Mouse (Mus musculus): ENCODE results near the gene Trappc12. TPM values are rescaled to one million over a fixed set of nuclear protein-coding genes. Genes with fewer than 3 reads are reported as not detected.

Trappc12 gene
- polyA plus RNA-seq, 1 experiment, result 31.4 TPM

GRCm38 (mm10) chr12:28693738-28694137 is 56.5 kb downstream of the Trappc12 start:
- no peaks in the 10 kb centered on the region for H3K79me2 ChIP-seq (ENCODE audit: control insufficient read depth, insufficient read depth)
- H3K27me3 ChIP-seq (ENCODE audit: control insufficient read depth, insufficient read depth, insufficient read length), result no peaks in the 10 kb centered on the region
- H3K4me3 ChIP-seq, result no peak overlapping the region
- peaks cover 5% of the 10 kb centered on the region for H3K36me3 ChIP-seq (ENCODE audit: control insufficient read depth, insufficient read depth)
- no peak overlapping the region for H3K4me2 ChIP-seq (ENCODE audit: low read depth)
- TF ChIP-seq REST (IDR thresholded peaks at IDR 0.05; ENCODE audit: insufficient read depth, insufficient read length) (no peak), USF1 (IDR thresholded peaks at IDR 0.05; ENCODE audit: low read depth) (no peak), POLR2A (IDR thresholded peaks at IDR 0.05; ENCODE audit: insufficient read length, low read depth) (no peak), CEBPB (IDR thresholded peaks at IDR 0.05; ENCODE audit: insufficient read depth, poor library complexity, severe bottlenecking) (no peak)
- no peak overlapping the region for H3ac ChIP-seq (ENCODE audit: control insufficient read depth, insufficient read length)

GRCm38 (mm10) chr12:28690730-28691129 is 59.5 kb downstream of the Trappc12 start:
- no peaks in the 10 kb centered on the region for H3K27me3 ChIP-seq (ENCODE audit: control insufficient read depth, insufficient read depth, insufficient read length)
- peaks cover 5% of the 10 kb centered on the region for H3K36me3 ChIP-seq (ENCODE audit: control insufficient read depth, insufficient read depth)

GRCm38 (mm10) chr12:28688996-28689395 is 61.3 kb downstream of the Trappc12 start:
- H3K4me2 ChIP-seq (ENCODE audit: low read depth), result no peak overlapping the region
- TF ChIP-seq MYOD1 (IDR thresholded peaks at IDR 0.05; ENCODE audit: control insufficient read depth in 1 of 3, insufficient read length in 2 of 3, low read depth in 2 of 3), result no peak
- no peak for TF ChIP-seq CEBPB (IDR thresholded peaks at IDR 0.05; ENCODE audit: insufficient read depth, poor library complexity, severe bottlenecking)
- no peak for TF ChIP-seq POLR2AphosphoS2 (IDR thresholded peaks at IDR 0.05; ENCODE audit: insufficient read length, low read depth)
- no peak for TF ChIP-seq MYOG (IDR thresholded peaks at IDR 0.05; ENCODE audit: control insufficient read depth in 1 of 3, insufficient read depth in 1 of 3, insufficient read length in 2 of 3, low read depth in 2 of 3)
- TF ChIP-seq SRF (IDR thresholded peaks at IDR 0.05; ENCODE audit: control insufficient read depth, insufficient read length, low read depth), result no peak
- TF ChIP-seq MAX (IDR thresholded peaks at IDR 0.05; ENCODE audit: low read depth), result no peak
- TF ChIP-seq POLR2A (IDR thresholded peaks at IDR 0.05; ENCODE audit: insufficient read length, low read depth), result no peak
- no peak for TF ChIP-seq TCF3 (IDR thresholded peaks at IDR 0.05; ENCODE audit: insufficient read length, low read depth)
- no peak for TF ChIP-seq USF1 (IDR thresholded peaks at IDR 0.05; ENCODE audit: low read depth)
- TF ChIP-seq REST (IDR thresholded peaks at IDR 0.05; ENCODE audit: insufficient read depth, insufficient read length), result no peak
- TF ChIP-seq TCF12 (IDR thresholded peaks at IDR 0.05; ENCODE audit: insufficient read depth, poor library complexity, severe bottlenecking), result no peak
- TF ChIP-seq E2F4 (IDR thresholded peaks at IDR 0.05; ENCODE audit: insufficient read depth), result no peak
- no peaks in the 10 kb centered on the region for H3K36me3 ChIP-seq (ENCODE audit: control insufficient read depth, insufficient read depth)
- no peak overlapping the region for H3ac ChIP-seq (ENCODE audit: control insufficient read depth, insufficient read length)
- no peak overlapping the region for H3K4me3 ChIP-seq
- no peaks in the 10 kb centered on the region for H3K79me2 ChIP-seq (ENCODE audit: control insufficient read depth, insufficient read depth)
- no peaks in the 10 kb centered on the region for H3K27me3 ChIP-seq (ENCODE audit: control insufficient read depth, insufficient read depth, insufficient read length)

More at GRCm38 (mm10) chr12:28690730-28691129, 59.5 kb downstream of the Trappc12 start:
- Histone ChIP-seq H3K79me2 (ENCODE audit: control insufficient read depth, insufficient read depth) (no peaks in the 10 kb centered on the region), H3K4me2 (ENCODE audit: low read depth) (no peak overlapping the region), H3ac (ENCODE audit: control insufficient read depth, insufficient read length) (no peak overlapping the region), H3K4me3 (no peak overlapping the region)
- TF ChIP-seq REST (IDR thresholded peaks at IDR 0.05; ENCODE audit: insufficient read depth, insufficient read length) (no peak), CEBPB (IDR thresholded peaks at IDR 0.05; ENCODE audit: insufficient read depth, poor library complexity, severe bottlenecking) (no peak), SRF (IDR thresholded peaks at IDR 0.05; ENCODE audit: control insufficient read depth, insufficient read length, low read depth) (no peak), TCF3 (IDR thresholded peaks at IDR 0.05; ENCODE audit: insufficient read length, low read depth) (no peak), TCF12 (IDR thresholded peaks at IDR 0.05; ENCODE audit: insufficient read depth, poor library complexity, severe bottlenecking) (no peak), POLR2AphosphoS2 (IDR thresholded peaks at IDR 0.05; ENCODE audit: insufficient read length, low read depth) (no peak), USF1 (IDR thresholded peaks at IDR 0.05; ENCODE audit: low read depth) (no peak)

- no peak for TF ChIP-seq E2F4 (IDR thresholded peaks at IDR 0.05; ENCODE audit: insufficient read depth)
- no peak for TF ChIP-seq TCF3 (IDR thresholded peaks at IDR 0.05; ENCODE audit: insufficient read length, low read depth)
- no peak for TF ChIP-seq MYOG (IDR thresholded peaks at IDR 0.05; ENCODE audit: control insufficient read depth in 1 of 3, insufficient read depth in 1 of 3, insufficient read length in 2 of 3, low read depth in 2 of 3)
Measured at GRCm38 (mm10) chr12:28686199-28686879, 63.9 kb downstream of the Trappc12 start.

GRCm38 (mm10) chr12:28685771-28686170 is 64.5 kb downstream of the Trappc12 start:
- H3K79me2 ChIP-seq (ENCODE audit: control insufficient read depth, insufficient read depth), result no peaks in the 10 kb centered on the region
- no peaks in the 10 kb centered on the region for H3K27me3 ChIP-seq (ENCODE audit: control insufficient read depth, insufficient read depth, insufficient read length)
- TF ChIP-seq TCF3 (IDR thresholded peaks at IDR 0.05; ENCODE audit: insufficient read length, low read depth) (no peak), TCF12 (IDR thresholded peaks at IDR 0.05; ENCODE audit: insufficient read depth, poor library complexity, severe bottlenecking) (no peak), SRF (IDR thresholded peaks at IDR 0.05; ENCODE audit: control insufficient read depth, insufficient read length, low read depth) (no peak), MYOD1 (IDR thresholded peaks at IDR 0.05; ENCODE audit: control insufficient read depth in 1 of 3, insufficient read length in 2 of 3, low read depth in 2 of 3) (no peak), REST (IDR thresholded peaks at IDR 0.05; ENCODE audit: insufficient read depth, insufficient read length) (no peak), POLR2A (IDR thresholded peaks at IDR 0.05; ENCODE audit: insufficient read length, low read depth) (no peak), MAX (IDR thresholded peaks at IDR 0.05; ENCODE audit: low read depth) (no peak), CEBPB (IDR thresholded peaks at IDR 0.05; ENCODE audit: insufficient read depth, poor library complexity, severe bottlenecking) (no peak), POLR2AphosphoS2 (IDR thresholded peaks at IDR 0.05; ENCODE audit: insufficient read length, low read depth) (no peak), USF1 (IDR thresholded peaks at IDR 0.05; ENCODE audit: low read depth) (no peak), MYOG (IDR thresholded peaks at IDR 0.05; ENCODE audit: control insufficient read depth in 1 of 3, insufficient read depth in 1 of 3, insufficient read length in 2 of 3, low read depth in 2 of 3) (no peak), E2F4 (IDR thresholded peaks at IDR 0.05; ENCODE audit: insufficient read depth) (no peak)
- no peak overlapping the region for H3K4me3 ChIP-seq
- no peak overlapping the region for H3K4me2 ChIP-seq (ENCODE audit: low read depth)
- no peak overlapping the region for H3ac ChIP-seq (ENCODE audit: control insufficient read depth, insufficient read length)
- no peaks in the 10 kb centered on the region for H3K36me3 ChIP-seq (ENCODE audit: control insufficient read depth, insufficient read depth)

More at GRCm38 (mm10) chr12:28686199-28686879, 63.9 kb downstream of the Trappc12 start:
- H3K79me2 ChIP-seq (ENCODE audit: control insufficient read depth, insufficient read depth), result no peaks in the 10 kb centered on the region
- H3K36me3 ChIP-seq (ENCODE audit: control insufficient read depth, insufficient read depth), result no peaks in the 10 kb centered on the region
- no peak overlapping the region for H3K4me2 ChIP-seq (ENCODE audit: low read depth)
- H3K4me3 ChIP-seq, result no peak overlapping the region
- H3ac ChIP-seq (ENCODE audit: control insufficient read depth, insufficient read length), result no peak overlapping the region
- no peaks in the 10 kb centered on the region for H3K27me3 ChIP-seq (ENCODE audit: control insufficient read depth, insufficient read depth, insufficient read length)
